Mouse (Mus musculus): ENCODE measurements around the gene Gm6268. TPM values are rescaled to one million over a fixed set of nuclear protein-coding genes. Genes with fewer than 3 reads are reported as not detected.
A peak's percentile ranks its signal among the peaks of the same experiment; 100 is the strongest.

Gene Gm6268
- 3.7 and 5.1 TPM in 2 replicates for polyA plus RNA-seq (2012; rRNA removed)

GRCm38 (mm10) chrX:36400980-36401379 lies at the start of gene Gm6268:
Gene Gm6268, plus strand, starts transcription at chrX:36401280.
- TF ChIP-seq CTCF (IDR thresholded peaks at IDR 0.05; ENCODE audit: control insufficient read depth, insufficient read depth, insufficient replicate concordance, low read depth, low read length): no peak
- no peak; the same call in 1 of the 2 replicates for TF ChIP-seq POLR2A (IDR thresholded peaks at IDR 0.05; ENCODE audit: control insufficient read depth, low read depth, low read length)
- H3K4me1 ChIP-seq (ENCODE audit: control insufficient read depth, insufficient read depth, low read length): no peaks in the 10 kb centered on the region
- peak within 1 kb of the TSS; percentile 94 for H3K27ac ChIP-seq (ENCODE audit: control insufficient read depth, insufficient read depth, low read depth, low read length)
- H3K27me3 ChIP-seq (ENCODE audit: control insufficient read depth, insufficient read depth, low read length): no peaks in the 10 kb centered on the region
- H3K36me3 ChIP-seq (ENCODE audit: control insufficient read depth, insufficient read depth, low read length): no peaks in the 10 kb centered on the region
- peak within 1 kb of the TSS; percentile 90 for H3K4me3 ChIP-seq (ENCODE audit: control insufficient read depth, low read depth, low read length)

- TF ChIP-seq POLR2A (IDR thresholded peaks at IDR 0.05; ENCODE audit: control insufficient read depth, low read depth, low read length) (no peak), CTCF (IDR thresholded peaks at IDR 0.05; ENCODE audit: control insufficient read depth, insufficient read depth, insufficient replicate concordance, low read depth, low read length) (no peak)
- Histone ChIP-seq H3K27ac (ENCODE audit: control insufficient read depth, insufficient read depth, low read depth, low read length) (no peak overlapping the region), H3K36me3 (ENCODE audit: control insufficient read depth, insufficient read depth, low read length) (no peaks in the 10 kb centered on the region), H3K27me3 (ENCODE audit: control insufficient read depth, insufficient read depth, low read length) (no peaks in the 10 kb centered on the region), H3K4me1 (ENCODE audit: control insufficient read depth, insufficient read depth, low read length) (no peaks in the 10 kb centered on the region), H3K4me3 (ENCODE audit: control insufficient read depth, low read depth, low read length) (no peak overlapping the region)
These were observed 48.6 kb upstream of the Gm6268 start for GRCm38 (mm10) chrX:36352446-36352845.

GRCm38 (mm10) chrX:36385340-36385739 lies 15.7 kb upstream of the Gm6268 start:
- no peaks in the 10 kb centered on the region for H3K4me1 ChIP-seq (ENCODE audit: control insufficient read depth, insufficient read depth, low read length)
- no peak for TF ChIP-seq CTCF (IDR thresholded peaks at IDR 0.05; ENCODE audit: control insufficient read depth, insufficient read depth, insufficient replicate concordance, low read depth, low read length)
- TF ChIP-seq POLR2A (IDR thresholded peaks at IDR 0.05; ENCODE audit: control insufficient read depth, low read depth, low read length): no peak
- no peak overlapping the region for H3K27ac ChIP-seq (ENCODE audit: control insufficient read depth, insufficient read depth, low read depth, low read length)
- no peaks in the 10 kb centered on the region for H3K36me3 ChIP-seq (ENCODE audit: control insufficient read depth, insufficient read depth, low read length)
- H3K4me3 ChIP-seq (ENCODE audit: control insufficient read depth, low read depth, low read length): no peak overlapping the region
- H3K27me3 ChIP-seq (ENCODE audit: control insufficient read depth, insufficient read depth, low read length): no peaks in the 10 kb centered on the region

- Histone ChIP-seq H3K27ac (ENCODE audit: control insufficient read depth, insufficient read depth, low read depth, low read length) (no peak overlapping the region), H3K4me3 (ENCODE audit: control insufficient read depth, low read depth, low read length) (no peak overlapping the region), H3K36me3 (ENCODE audit: control insufficient read depth, insufficient read depth, low read length) (no peaks in the 10 kb centered on the region), H3K27me3 (ENCODE audit: control insufficient read depth, insufficient read depth, low read length) (no peaks in the 10 kb centered on the region), H3K4me1 (ENCODE audit: control insufficient read depth, insufficient read depth, low read length) (no peaks in the 10 kb centered on the region)
- TF ChIP-seq CTCF (IDR thresholded peaks at IDR 0.05; ENCODE audit: control insufficient read depth, insufficient read depth, insufficient replicate concordance, low read depth, low read length): no peak
- no peak for TF ChIP-seq POLR2A (IDR thresholded peaks at IDR 0.05; ENCODE audit: control insufficient read depth, low read depth, low read length)
These were observed 11.1 kb upstream of the Gm6268 start for GRCm38 (mm10) chrX:36389971-36390370.

GRCm38 (mm10) chrX:36390503-36390902 lies 10.6 kb upstream of the Gm6268 start:
- TF ChIP-seq CTCF (IDR thresholded peaks at IDR 0.05; ENCODE audit: control insufficient read depth, insufficient read depth, insufficient replicate concordance, low read depth, low read length) (no peak), POLR2A (IDR thresholded peaks at IDR 0.05; ENCODE audit: control insufficient read depth, low read depth, low read length) (no peak)
- no peak overlapping the region for H3K27ac ChIP-seq (ENCODE audit: control insufficient read depth, insufficient read depth, low read depth, low read length)

GRCm38 (mm10) chrX:36392672-36393071 lies 8.4 kb upstream of the Gm6268 start:
- no peak overlapping the region for H3K27ac ChIP-seq (ENCODE audit: control insufficient read depth, insufficient read depth, low read depth, low read length)
- no peak overlapping the region for H3K4me3 ChIP-seq (ENCODE audit: control insufficient read depth, low read depth, low read length)
- H3K36me3 ChIP-seq (ENCODE audit: control insufficient read depth, insufficient read depth, low read length): no peaks in the 10 kb centered on the region
- no peaks in the 10 kb centered on the region for H3K27me3 ChIP-seq (ENCODE audit: control insufficient read depth, insufficient read depth, low read length)
- no peaks in the 10 kb centered on the region for H3K4me1 ChIP-seq (ENCODE audit: control insufficient read depth, insufficient read depth, low read length)
- TF ChIP-seq POLR2A (IDR thresholded peaks at IDR 0.05; ENCODE audit: control insufficient read depth, low read depth, low read length): no peak
- no peak for TF ChIP-seq CTCF (IDR thresholded peaks at IDR 0.05; ENCODE audit: control insufficient read depth, insufficient read depth, insufficient replicate concordance, low read depth, low read length)

More at GRCm38 (mm10) chrX:36390503-36390902, 10.6 kb upstream of the Gm6268 start:
- H3K4me3 ChIP-seq (ENCODE audit: control insufficient read depth, low read depth, low read length): no peak overlapping the region
- H3K27me3 ChIP-seq (ENCODE audit: control insufficient read depth, insufficient read depth, low read length): no peaks in the 10 kb centered on the region
- H3K4me1 ChIP-seq (ENCODE audit: control insufficient read depth, insufficient read depth, low read length): no peaks in the 10 kb centered on the region
- H3K36me3 ChIP-seq (ENCODE audit: control insufficient read depth, insufficient read depth, low read length): no peaks in the 10 kb centered on the region

- Histone ChIP-seq H3K27me3 (ENCODE audit: control insufficient read depth, insufficient read depth, low read length) (no peaks in the 10 kb centered on the region), H3K4me3 (ENCODE audit: control insufficient read depth, low read depth, low read length) (no peak overlapping the region), H3K4me1 (ENCODE audit: control insufficient read depth, insufficient read depth, low read length) (no peaks in the 10 kb centered on the region), H3K27ac (ENCODE audit: control insufficient read depth, insufficient read depth, low read depth, low read length) (no peak overlapping the region), H3K36me3 (ENCODE audit: control insufficient read depth, insufficient read depth, low read length) (no peaks in the 10 kb centered on the region)
- TF ChIP-seq CTCF (IDR thresholded peaks at IDR 0.05; ENCODE audit: control insufficient read depth, insufficient read depth, insufficient replicate concordance, low read depth, low read length) (no peak), POLR2A (IDR thresholded peaks at IDR 0.05; ENCODE audit: control insufficient read depth, low read depth, low read length) (no peak)
These were observed 7.8 kb upstream of the Gm6268 start for GRCm38 (mm10) chrX:36393279-36393678.

- Histone ChIP-seq H3K36me3 (ENCODE audit: control insufficient read depth, insufficient read depth, low read length) (no peaks in the 10 kb centered on the region), H3K27ac (ENCODE audit: control insufficient read depth, insufficient read depth, low read depth, low read length) (no peak overlapping the region; the same call in 1 of the 2 replicates), H3K4me3 (ENCODE audit: control insufficient read depth, low read depth, low read length) (peak overlapping the region; percentile 90), H3K27me3 (ENCODE audit: control insufficient read depth, insufficient read depth, low read length) (no peaks in the 10 kb centered on the region), H3K4me1 (ENCODE audit: control insufficient read depth, insufficient read depth, low read length) (no peaks in the 10 kb centered on the region)
- no peak for TF ChIP-seq POLR2A (IDR thresholded peaks at IDR 0.05; ENCODE audit: control insufficient read depth, low read depth, low read length)
- TF ChIP-seq CTCF (IDR thresholded peaks at IDR 0.05; ENCODE audit: control insufficient read depth, insufficient read depth, insufficient replicate concordance, low read depth, low read length): no peak
These were observed 1.2 kb downstream of the Gm6268 start for GRCm38 (mm10) chrX:36402316-36402715.
